Mouse (Mus musculus): ENCODE measurements around the gene Jpt2.
"Not testable (repeated sequence)": the region's sequence is repeated elsewhere in the genome, so short reads cannot be mapped to it uniquely, and the experiment has no call there.

Gene Jpt2

DNA sequence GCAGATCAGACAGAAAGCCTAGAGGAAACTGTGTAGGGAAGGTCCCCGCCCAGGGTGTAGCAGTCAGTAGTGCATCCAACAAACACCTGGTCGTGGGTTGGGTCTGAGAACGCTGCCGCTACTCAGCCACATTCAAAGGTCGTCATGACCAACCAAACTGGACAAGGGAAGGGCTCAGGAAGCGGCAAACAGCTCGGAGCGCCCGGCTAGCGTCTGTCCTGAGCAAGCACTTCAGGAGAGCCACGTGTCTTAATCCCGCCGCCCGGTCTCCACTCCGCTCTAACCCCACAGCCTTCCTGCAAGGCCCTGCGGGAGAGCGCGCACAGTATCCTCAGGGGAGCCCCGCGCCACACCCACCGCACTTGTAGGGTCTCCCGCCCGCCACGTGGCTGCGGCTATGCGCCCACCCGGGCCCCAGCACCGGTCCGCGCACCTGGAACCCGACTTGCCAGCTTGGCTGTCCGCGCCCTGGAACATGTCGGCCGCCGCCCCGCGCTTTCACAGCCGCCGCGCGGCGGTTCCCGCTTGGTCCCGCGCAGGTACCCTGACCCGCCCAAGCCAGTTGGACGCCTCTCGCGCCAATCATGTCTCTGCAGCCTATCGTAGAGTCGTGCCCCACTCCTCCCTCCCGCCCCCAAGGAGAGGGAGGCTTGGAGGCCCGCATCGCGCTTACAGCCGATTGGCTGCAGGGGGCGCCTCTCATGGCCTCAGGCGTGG lies at the start of gene Jpt2:
Gene Jpt2, minus strand, starts transcription at position 555 of the 717 bp plus-strand sequence.
- DNase-seq, result peak; percentile 99

GRCm38 (mm10) chr17:25007480-25007879 lies 47.0 kb upstream of the Jpt2 start:
- no peak for DNase-seq

GRCm38 (mm10) chr17:25005102-25005501 lies 44.6 kb upstream of the Jpt2 start:
- no peak for DNase-seq

DNA sequence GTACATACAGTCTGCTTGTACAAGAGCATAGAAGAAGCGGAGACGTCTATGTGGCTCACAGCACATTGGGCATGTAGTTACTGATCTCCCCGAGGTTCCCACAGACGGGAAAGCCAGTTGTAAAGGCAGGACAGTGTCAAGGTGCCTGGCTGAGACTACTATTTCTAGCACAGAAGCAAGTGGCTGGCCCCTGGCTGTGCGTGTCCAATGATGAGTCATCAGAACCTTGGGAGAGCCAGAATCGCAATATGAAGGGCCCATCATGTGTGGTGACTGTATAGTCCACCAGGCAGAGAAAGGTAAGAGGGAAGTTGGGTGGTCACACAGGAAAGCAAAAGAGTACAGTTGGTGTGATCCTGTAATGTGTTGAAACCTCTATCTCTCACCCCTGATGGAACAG lies 34.2 kb upstream of the Jpt2 start:
- DNase-seq, result no peak

GRCm38 (mm10) chr17:24987221-24987620 lies 26.7 kb upstream of the Jpt2 start:
- DNase-seq, result no peak

GRCm38 (mm10) chr17:24960852-24961715 lies 595 bp upstream of the Jpt2 start:
- DNase-seq, result no peak

DNA sequence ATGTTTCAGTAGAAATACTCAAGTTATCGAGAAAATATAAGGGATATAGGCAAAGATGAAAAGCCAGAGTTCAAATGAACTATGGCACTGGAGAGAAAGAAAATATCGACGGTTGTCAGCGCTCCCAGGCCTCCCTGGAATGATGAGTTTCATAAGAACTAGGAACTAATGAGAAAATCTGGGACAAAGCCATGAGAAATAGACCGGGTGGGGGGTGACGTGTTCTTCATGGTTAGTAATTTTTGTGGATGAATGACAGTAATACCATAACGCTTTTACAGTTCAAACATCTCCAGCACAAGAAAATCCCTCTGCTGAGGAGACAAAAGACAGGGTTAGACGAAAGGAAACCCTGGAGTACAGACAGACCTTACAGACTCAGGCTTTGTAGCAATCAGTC lies 1.1 kb downstream of the Jpt2 start:
- no peak for DNase-seq

GRCm38 (mm10) chr17:24953291-24953690 lies 7.2 kb downstream of the Jpt2 start:
- DNase-seq, result no peak

DNA sequence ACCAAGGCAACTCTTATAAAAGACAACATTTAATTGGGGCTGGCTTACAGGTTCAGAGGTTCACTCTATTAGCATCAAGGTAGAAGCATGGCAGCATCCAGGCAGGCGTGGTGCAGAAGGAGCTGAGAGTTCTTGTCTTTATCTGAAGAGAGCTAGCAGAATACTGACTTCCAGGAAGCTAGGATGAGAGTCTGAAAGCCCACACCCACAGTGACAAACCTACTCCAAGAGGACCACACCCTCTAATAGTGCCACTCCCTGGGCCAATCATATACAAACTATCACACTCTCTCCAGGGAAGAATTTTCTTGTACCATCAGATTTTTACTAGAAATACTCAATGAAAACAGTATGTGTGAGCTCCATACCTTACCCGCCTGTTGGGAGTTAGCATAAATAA lies 9.8 kb downstream of the Jpt2 start:
- DNase-seq, result no peak

DNA sequence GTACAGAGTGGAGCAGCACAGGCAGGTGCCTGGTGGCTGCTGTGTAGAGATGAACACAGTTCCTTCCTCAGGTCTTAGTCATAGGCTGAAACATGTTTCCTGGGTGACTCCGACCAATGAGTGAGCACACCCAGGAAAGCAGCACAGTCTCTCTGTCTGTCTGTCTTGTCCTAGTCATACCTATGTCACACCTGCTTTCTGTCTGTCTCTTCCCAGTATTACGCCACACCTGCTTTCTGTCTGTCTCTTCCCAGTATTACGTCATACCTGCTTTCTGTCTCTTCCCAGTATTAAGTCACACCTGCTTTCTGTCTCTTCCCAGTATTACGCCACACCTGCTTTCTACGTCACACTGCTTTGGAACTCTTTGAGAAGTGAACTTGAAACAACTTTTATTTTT lies 12.3 kb downstream of the Jpt2 start:
- DNase-seq, result no peak

- DNase-seq, result not testable (repeated sequence)
Measured at GRCm38 (mm10) chr17:24943589-24943988, 16.9 kb downstream of the Jpt2 start.

GRCm38 (mm10) chr17:24943036-24943435 lies 17.5 kb downstream of the Jpt2 start:
- DNase-seq, result no peak

GRCm38 (mm10) chr17:24942453-24942852 lies 18.0 kb downstream of the Jpt2 start:
- DNase-seq, result peak; percentile 69

- no peak for DNase-seq
Measured at GRCm38 (mm10) chr17:24937266-24937665, 23.2 kb downstream of the Jpt2 start.

DNA sequence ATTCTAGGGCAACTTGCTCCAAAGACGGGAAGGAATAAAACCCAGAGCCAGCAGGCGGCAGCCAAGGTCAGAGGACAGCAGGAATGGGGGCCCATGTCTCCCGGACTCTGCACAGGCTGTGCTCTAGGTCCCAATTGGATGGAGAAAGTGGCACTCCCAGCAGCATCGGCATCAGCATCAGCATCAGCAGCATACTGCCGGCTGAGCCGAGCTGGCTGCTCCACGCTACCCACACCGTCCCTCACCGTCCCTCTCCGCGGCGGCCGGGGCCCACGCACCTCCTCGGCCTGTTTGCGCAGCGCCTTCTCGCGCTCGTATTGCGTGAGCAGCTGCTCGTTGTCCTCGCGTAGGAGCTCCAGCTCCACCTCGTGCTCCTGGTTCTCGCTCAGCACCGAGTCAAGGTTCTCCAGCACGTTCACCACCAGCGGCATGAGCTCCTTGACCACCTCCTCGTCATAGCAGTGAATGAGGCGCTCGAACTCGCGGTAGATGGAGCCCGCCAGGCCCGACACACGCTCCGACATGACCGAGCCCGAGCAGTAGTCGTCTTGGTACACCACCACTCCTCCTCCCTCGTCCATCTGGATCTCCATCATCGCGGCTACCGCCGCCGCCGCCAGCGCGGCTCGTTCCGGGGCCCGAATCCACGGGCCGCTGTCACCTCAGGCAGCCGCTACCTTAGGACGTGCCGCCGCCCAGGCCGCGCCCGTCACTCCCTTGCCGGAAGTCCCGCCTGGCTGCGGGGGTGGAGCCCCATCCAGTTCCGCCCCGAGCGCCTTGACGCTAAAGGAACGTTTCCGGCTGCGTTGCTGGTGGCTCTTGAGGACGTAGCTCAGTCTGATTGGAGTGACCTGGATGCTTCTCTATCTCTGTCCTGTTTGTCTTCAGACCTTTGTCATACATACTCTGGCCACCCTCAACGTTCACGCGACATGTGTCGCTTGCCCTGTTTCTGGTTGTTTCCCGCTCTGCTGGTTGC lies 23.9 kb downstream of the Jpt2 start, which contains the start of gene Mapk8ip3:
Gene Mapk8ip3, minus strand, starts transcription at position 719 of the 979 bp plus-strand sequence.
- DNase-seq, result peak; percentile 98

DNA sequence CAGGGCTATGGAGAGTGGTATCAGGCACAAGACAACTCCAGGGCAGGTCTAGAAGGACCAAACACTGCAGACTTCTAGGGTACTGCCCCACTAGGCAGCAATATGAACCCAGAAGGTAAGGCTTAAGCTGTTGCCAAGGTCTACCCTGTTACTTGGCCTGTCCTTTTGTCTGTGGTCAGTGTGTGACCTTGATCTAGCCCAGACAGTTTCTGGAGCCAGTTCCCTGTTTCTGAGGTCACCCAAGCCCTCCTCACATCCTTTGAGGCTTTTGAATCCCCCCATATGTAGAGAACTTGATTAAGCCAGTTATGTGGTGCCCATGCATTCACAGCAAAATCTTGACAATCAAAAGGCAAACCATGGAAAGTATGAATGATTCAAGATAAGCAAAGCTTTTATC lies 24.8 kb downstream of the Jpt2 start:
- DNase-seq, result no peak

GRCm38 (mm10) chr17:24934926-24935325 lies 25.6 kb downstream of the Jpt2 start:
- DNase-seq, result no peak

GRCm38 (mm10) chr17:24933163-24933562 lies 27.3 kb downstream of the Jpt2 start:
- DNase-seq, result no peak

GRCm38 (mm10) chr17:24932431-24932830 lies 28.1 kb downstream of the Jpt2 start:
- DNase-seq, result no peak

GRCm38 (mm10) chr17:24929506-24929905 lies 31.0 kb downstream of the Jpt2 start:
- no peak for DNase-seq

- DNase-seq, result no peak
Measured at GRCm38 (mm10) chr17:24923246-24923645, 37.2 kb downstream of the Jpt2 start.

- no peak for DNase-seq
Measured at GRCm38 (mm10) chr17:24913984-24914383, 46.5 kb downstream of the Jpt2 start.

DNA sequence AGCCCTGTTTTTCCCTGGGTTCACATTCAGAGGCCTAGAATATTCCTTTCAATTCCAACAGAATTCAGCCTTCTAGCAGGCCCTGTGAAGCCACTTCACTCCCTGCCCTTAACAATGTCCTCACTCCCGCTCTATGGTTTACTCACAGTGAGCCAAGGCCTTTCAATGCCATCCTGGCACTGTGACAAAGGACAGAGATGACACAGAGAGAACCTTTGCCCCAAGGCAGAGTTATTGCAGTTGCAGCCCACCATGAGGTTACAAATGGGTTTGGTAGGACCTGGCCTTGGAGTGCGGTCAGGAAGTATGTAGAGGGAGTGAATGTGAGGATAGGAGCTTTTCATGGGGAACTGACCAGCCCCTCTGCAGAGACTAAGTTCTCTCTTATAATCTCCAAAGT lies 52.9 kb downstream of the Jpt2 start:
- no peak for DNase-seq

Measured in lung, postnatal 10 days (tissue).